Mouse (Mus musculus) right cerebral cortex, adult 18-20 months (tissue): ENCODE data around the gene Gsdmc3.
"Not testable (repeated sequence)": the region's sequence is repeated elsewhere in the genome, so short reads cannot be mapped to it uniquely, and the experiment has no call there.

ENCODE experiments used
- DNase-seq: peaks from one replicate; pipeline ENCODE4 v3.0.0; 2022; ENCODE audit warnings: mixed read lengths

Gene Gsdmc3

DNA sequence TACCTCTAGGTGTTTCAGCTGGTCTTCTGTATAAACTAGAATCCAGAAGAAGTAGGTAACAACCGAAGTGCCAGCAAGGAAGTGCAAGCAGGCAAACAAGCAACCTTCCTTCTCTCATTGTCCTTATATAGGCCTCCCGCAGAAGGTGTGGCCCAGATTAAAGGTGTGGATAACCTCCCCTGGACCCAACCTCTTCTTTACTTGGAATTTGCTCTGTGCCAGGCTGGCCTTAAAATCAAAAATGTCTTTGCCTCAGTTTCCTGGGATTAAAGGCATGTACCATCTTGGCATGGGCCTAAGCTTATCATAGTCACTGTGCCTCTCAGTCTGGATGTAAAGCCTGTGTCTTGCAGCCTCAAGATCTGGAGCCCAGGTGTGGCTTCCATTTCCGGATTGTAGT is at the start of gene Gsdmc3:
Gsdmc3 (minus strand) TSS at position 101 of the 400 bp plus-strand sequence.
- not testable (repeated sequence) for DNase-seq

DNA sequence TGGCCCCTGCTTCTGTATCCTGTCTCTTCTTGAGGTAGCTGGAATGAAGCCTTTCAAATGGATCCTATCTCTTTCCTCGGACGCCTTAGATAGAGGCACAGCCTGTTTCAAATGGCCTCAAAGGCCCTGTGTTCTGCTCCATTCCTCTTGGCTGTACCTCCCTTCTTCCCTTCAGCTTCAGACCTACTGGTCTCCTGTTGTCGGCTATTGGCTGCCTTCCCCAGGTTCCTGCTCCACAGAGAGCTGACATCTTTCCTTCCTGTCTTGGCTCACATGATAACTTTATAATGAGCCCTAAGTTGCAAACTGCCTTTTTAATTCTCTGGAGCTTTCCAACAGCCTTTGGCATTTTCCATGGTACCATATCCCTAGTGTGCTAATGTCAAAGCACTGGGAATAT is 47.8 kb upstream of the Gsdmc3 start:
- DNase-seq, result no peak

DNA sequence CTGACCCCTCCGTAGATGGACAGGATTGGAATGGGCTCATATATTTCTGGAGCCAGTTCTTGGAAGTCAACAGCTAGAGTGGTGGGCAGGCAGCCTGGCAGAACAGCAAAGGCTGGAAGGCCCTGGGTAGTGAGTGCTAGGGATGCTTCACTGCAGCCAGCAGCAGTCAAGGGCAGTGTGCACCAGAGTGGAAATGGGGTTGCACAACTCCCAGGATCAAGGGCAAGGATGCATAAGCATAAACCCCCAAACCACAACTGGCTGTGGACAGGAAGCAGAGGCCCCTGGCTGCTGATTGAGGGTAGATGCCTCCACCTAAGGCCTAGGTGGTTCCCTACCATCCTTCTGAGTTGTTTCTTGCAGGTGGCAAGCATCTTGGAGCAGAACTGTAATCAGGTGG is 46.1 kb upstream of the Gsdmc3 start:
- no peak for DNase-seq

DNA sequence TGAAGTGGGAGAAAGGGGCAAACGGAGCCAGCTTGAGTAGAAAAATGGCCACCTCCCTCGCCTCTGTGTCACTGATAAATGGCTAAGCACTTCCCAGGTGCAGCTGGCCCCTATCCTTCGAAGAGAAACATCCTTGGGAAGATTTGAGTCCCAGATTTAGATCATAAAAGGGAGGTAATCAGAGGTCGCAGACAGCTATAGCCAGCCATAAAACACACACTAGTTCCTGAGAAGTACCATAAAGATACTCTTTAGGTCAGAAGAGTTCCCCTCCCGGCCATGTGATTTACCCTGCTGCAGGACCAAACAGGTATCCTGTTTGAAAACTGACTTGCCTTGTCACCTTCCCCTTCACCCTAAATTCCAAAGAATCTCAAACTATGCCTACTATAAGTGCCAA is 43.3 kb upstream of the Gsdmc3 start:
- DNase-seq, result not testable (repeated sequence)

DNA sequence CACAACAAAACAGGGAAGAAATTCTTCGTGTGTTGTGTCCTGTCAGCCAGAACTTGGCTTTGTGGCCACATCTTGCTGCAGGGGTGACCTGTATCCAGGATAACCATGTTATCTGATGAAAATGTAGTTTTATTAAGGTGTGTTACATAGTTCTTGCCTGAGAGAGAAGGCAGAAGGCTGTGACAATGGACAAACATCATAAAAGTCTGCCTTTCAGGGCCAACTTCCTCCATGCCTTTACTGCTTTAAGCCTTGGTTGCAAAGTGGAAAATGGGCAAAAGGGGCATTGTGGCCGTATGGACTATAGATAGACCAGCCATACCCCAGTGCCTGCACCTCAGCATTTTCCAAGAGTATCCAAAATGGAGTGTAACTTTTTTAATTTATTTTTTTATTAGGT is 41.4 kb upstream of the Gsdmc3 start:
- not testable (repeated sequence) for DNase-seq

DNA sequence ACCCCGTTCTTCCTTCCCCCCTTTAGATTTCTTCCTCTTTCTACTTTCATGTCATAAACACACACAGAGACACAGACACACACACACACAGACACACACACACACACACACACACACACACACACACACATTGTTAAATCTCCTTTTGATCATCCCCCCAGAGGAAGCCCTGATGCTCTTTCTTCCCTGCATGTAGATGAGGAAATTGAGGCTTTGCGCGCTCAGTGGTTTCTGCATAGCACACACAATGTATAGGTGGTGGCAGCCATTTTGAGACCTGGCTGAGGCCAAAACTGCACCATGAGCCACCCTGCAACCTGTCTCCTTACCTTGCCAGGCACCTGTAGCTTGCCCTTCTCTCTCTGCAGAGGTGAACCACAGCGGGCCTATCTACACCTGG is 38.2 kb upstream of the Gsdmc3 start:
- not testable (repeated sequence) for DNase-seq

DNA sequence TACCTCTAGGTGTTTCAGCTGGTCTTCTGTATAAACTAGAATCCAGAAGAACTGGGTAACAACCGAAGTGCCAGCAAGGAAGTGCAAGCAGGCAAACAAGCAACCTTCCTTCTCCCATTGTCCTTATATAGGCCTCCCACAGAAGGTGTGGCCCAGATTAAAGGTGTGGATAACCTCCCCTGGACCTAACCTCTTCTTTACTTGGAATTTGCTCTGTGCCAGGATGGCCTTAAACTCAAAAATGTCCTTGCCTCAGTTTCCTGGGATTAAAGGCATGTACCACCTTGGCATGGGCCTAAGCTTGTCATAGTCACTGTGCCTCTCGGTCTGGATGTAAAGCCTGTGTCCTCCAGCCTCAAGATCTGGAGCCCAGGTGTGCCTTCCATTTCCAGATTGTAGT is 33.8 kb upstream of the Gsdmc3 start, which contains the start of gene Gsdmc4:
Gsdmc4 (minus strand) TSS at position 101 of the 400 bp plus-strand sequence.
- DNase-seq, result not testable (repeated sequence)

DNA sequence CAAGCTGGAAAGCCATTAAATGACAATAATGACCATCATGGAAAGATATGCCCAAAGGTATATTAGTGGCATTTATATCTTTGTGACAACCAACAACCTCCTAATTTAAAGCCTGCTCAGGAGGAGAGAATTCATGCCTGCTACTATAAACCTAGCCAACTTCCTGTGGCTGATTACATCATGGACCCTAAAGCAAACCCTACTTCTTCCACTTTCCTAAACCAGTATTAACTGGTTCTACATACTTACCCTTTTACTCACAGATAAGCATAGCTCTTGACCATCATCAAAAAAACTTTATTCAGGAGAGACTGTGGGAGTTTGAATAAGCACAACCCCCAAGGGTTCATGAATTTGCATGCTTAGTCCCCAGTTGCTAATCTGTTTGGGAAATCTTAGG is 31.5 kb upstream of the Gsdmc3 start:
- not testable (repeated sequence) for DNase-seq

DNA sequence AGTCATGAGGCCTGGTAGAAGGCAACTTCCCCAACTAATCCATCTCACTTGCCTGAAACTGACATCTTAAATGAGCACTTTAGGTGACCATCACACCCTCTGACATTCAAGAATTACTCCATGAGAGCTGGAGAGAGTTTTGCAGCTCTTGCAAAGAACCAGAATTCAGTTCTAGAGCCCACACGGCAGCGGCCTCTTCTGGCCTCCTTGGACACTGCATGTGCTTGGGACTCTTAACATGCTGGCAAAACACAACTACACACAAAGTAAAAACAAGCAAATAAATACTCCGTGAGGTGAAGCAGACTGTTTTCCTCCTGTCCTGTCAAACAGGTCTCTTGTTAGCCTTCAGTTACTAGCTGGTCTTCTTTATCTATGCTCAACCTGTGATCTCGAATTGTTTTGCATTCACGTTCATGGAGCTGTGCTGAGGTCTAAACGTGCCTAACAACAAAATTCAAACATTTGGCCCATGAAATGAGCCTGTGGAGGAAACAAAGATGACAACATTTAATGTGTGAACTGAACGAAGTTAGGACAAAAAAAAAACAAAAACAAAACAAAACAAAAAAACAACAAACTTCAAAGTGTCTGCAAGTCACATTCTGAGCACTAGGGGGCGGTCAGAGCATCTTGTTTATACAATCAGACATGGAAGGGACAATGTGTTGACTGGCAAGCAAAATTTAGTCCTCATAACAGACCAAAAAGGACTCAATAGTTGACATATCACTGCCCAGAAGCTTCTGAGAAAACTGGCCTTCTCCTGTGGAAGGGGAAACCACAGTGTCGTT is 17.4 kb upstream of the Gsdmc3 start:
- DNase-seq, result not testable (repeated sequence)

DNA sequence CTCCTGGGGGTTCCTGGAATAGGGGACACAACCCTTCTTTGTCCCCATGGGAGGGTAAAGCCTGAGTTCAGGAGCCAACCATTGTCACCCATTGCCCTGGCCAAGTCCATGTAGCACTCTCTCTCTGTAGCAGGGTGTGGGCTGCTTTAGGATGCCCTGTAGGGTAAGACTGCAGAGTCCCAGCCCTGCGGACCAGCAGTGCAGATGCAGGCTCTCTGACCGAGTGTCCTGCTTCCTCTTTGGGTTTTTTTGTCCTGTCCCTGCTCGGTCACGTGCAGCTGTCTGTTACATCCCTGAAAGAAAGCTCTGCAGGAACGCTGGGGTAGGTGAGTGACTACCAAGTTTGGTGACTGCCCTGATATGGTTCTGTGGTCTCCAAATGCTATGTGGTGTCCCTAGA is 10.1 kb upstream of the Gsdmc3 start:
- DNase-seq, result not testable (repeated sequence)

DNA sequence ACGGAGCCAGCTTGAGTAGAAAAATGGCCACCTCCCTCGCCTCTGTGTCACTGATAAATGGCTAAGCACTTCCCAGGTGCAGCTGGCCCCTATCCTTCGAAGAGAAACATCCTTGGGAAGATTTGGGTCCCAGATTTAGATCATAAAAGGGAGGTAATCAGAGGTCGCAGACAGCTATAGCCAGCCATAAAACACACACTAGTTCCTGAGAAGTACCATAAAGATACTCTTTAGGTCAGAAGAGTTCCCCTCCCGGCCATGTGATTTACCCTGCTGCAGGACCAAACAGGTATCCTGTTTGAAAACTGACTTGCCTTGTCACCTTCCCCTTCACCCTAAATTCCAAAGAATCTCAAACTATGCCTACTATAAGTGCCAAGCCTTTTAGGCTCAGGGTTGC is 9.6 kb upstream of the Gsdmc3 start:
- DNase-seq, result not testable (repeated sequence)

DNA sequence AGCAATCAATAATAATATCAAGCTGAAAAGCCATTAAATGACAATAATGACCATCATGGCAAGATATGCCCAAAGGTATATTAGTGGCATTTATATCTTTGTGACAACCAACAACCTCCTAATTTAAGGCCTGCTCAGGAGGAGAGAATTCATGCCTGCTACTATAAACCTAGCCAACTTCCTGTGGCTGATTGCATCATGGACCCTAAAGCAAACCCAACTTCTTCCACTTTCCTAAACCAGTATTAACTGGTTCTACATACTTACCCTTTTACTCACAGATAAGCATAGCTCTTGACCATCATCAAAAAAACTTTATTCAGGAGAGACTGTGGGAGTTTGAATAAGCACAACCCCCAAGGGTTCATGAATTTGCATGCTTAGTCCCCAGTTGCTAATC is 2.2 kb downstream of the Gsdmc3 start:
- DNase-seq, result not testable (repeated sequence)

DNA sequence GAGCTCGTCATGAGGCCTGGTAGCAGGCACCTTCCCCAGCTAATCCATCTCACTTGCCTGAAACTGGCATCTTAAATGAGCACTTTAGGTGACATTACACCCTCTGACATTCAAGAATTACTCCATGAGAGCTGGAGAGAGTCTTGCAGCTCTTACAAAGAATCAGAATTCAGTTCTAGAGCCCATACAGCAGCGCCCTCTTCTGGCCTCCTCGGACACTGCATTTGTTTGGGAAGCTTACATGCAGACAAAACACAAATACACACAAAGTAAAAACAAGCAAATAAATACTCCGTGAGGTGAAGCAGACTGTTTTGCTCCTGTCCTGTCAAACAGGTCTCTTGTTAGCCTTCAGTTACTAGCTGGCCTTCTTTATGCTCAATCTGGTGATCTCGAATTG is 16.4 kb downstream of the Gsdmc3 start:
- not testable (repeated sequence) for DNase-seq
